Comparison of ENCODE assay signal across 8 mouse cellular contexts in genomic region chr2:34913218-34914068, GRCm38 (mm10). TPM values are rescaled to one million over a fixed set of nuclear protein-coding genes. Genes with fewer than 3 reads are reported as not detected.
DNase-seq lines count a peak whose midpoint lies in the region; ATAC-seq lines count a peak whose summit lies in the region.

Phf19 (minus strand) TSS chr2:34914026.

- WGBS in embryonic facial prominence, embryonic 10.5 days: under 1% methylated on average over 64 of the region's 64 CpGs
- WGBS in heart, embryonic 15.5 days: under 1% methylated on average over 59 of the region's 64 CpGs
- WGBS in limb, embryonic 11.5 days: under 1% methylated on average over 62 of the region's 64 CpGs
- under 1% methylated on average over 54 of the region's 64 CpGs for WGBS in midbrain, embryonic 16.5 days

- H3K4me3 ChIP-seq in embryonic facial prominence, embryonic 10.5 days: peak within 1 kb of the TSS; percentile 77
- H3K4me3 ChIP-seq in heart, embryonic 15.5 days: peak within 1 kb of the TSS; percentile 58
- H3K4me3 ChIP-seq in limb, embryonic 11.5 days (ENCODE audit: low read depth, low read length): peak within 1 kb of the TSS; percentile 46
- H3K4me3 ChIP-seq in midbrain, embryonic 16.5 days (ENCODE audit: low read depth, low read length): peak within 1 kb of the TSS; percentile 59

- H3K36me3 ChIP-seq in embryonic facial prominence, embryonic 10.5 days (replicated peaks): no peaks in the 10 kb centered on the region
- no peaks in the 10 kb centered on the region for H3K36me3 ChIP-seq in heart, embryonic 15.5 days
- no peaks in the 10 kb centered on the region for H3K36me3 ChIP-seq in limb, embryonic 11.5 days (ENCODE audit: control insufficient read depth, insufficient read depth, low read length)
- no peaks in the 10 kb centered on the region for H3K36me3 ChIP-seq in midbrain, embryonic 16.5 days (ENCODE audit: control insufficient read depth, insufficient read depth, low read length)

- DNase-seq in retina, postnatal 1 day: peak; percentile 64
- no peak for DNase-seq in retina, embryonic 14.5 days (ENCODE audit: low spot score)
- DNase-seq in embryonic facial prominence, embryonic 10.5 days (ENCODE audit: low spot score): peak; percentile 55
- DNase-seq in limb, embryonic 11.5 days (ENCODE audit: low spot score): no peak
- peak; percentile 76 for DNase-seq in thymus, postnatal 0 days (ENCODE audit: low spot score)
- DNase-seq in right cerebral cortex, adult 2 months (ENCODE audit: low spot score in 2 of 2): no peak

- H3K27me3 ChIP-seq in embryonic facial prominence, embryonic 10.5 days (replicated peaks; ENCODE audit: low read depth, poor library complexity, severe bottlenecking): peaks cover 81% of the 10 kb centered on the region
- H3K27me3 ChIP-seq in heart, embryonic 15.5 days: peaks cover 16% of the 10 kb centered on the region
- H3K27me3 ChIP-seq in limb, embryonic 11.5 days (ENCODE audit: control insufficient read depth, insufficient read depth, low read length): peaks cover 48% of the 10 kb centered on the region
- H3K27me3 ChIP-seq in midbrain, embryonic 16.5 days (ENCODE audit: control insufficient read depth, insufficient read depth, low read depth, low read length): peaks cover 11% of the 10 kb centered on the region

- peak within 1 kb of the TSS; percentile 63 for H3K27ac ChIP-seq in embryonic facial prominence, embryonic 10.5 days (replicated peaks)
- peak within 1 kb of the TSS; percentile 33 for H3K27ac ChIP-seq in heart, embryonic 15.5 days
- no peak within 1 kb of the TSS for H3K27ac ChIP-seq in limb, embryonic 11.5 days (replicated peaks; ENCODE audit: low read depth, low read length)
- no peak within 1 kb of the TSS for H3K27ac ChIP-seq in midbrain, embryonic 16.5 days (ENCODE audit: low read length)

- H3K4me2 ChIP-seq in heart, embryonic 15.5 days: peak within 1 kb of the TSS; percentile 88
- peak within 1 kb of the TSS; percentile 89 for H3K4me2 ChIP-seq in limb, embryonic 11.5 days (ENCODE audit: low read depth, severe bottlenecking)
- peak within 1 kb of the TSS; percentile 93 for H3K4me2 ChIP-seq in midbrain, embryonic 16.5 days (ENCODE audit: low read length)

- peak within 1 kb of the TSS; percentile 56 for H3K9ac ChIP-seq in heart, embryonic 15.5 days
- H3K9ac ChIP-seq in limb, embryonic 11.5 days (ENCODE audit: low read length): peak within 1 kb of the TSS; percentile 34
- peak within 1 kb of the TSS; percentile 71 for H3K9ac ChIP-seq in midbrain, embryonic 16.5 days (ENCODE audit: low read depth, low read length)

- peaks cover 27% of the 10 kb centered on the region for H3K4me1 ChIP-seq in embryonic facial prominence, embryonic 10.5 days
- H3K4me1 ChIP-seq in heart, embryonic 15.5 days (replicated peaks): peaks cover 25% of the 10 kb centered on the region
- H3K4me1 ChIP-seq in limb, embryonic 11.5 days (ENCODE audit: control insufficient read depth, insufficient read depth, low read length): peaks cover 6% of the 10 kb centered on the region
- peaks cover 10% of the 10 kb centered on the region; the same call in 1 of the 2 replicates for H3K4me1 ChIP-seq in midbrain, embryonic 16.5 days (ENCODE audit: control insufficient read depth, insufficient read depth, low read length)

- no peaks in the 10 kb centered on the region for H3K9me3 ChIP-seq in embryonic facial prominence, embryonic 10.5 days
- H3K9me3 ChIP-seq in heart, embryonic 15.5 days (replicated peaks): no peaks in the 10 kb centered on the region
- H3K9me3 ChIP-seq in limb, embryonic 11.5 days (ENCODE audit: control insufficient read depth, low read length): no peaks in the 10 kb centered on the region
- no peaks in the 10 kb centered on the region for H3K9me3 ChIP-seq in midbrain, embryonic 16.5 days (replicated peaks; ENCODE audit: control insufficient read depth, low read length, poor library complexity, severe bottlenecking)

- ATAC-seq in heart, embryonic 15.5 days (replicated peaks; ENCODE audit: insufficient number of reproducible peaks, insufficient read depth, low FRiP score, low read depth): peak; percentile 59
- ATAC-seq in limb, embryonic 11.5 days (ENCODE audit: insufficient number of reproducible peaks, low FRiP score, low TSS enrichment, low read depth): no peak
- peak; percentile 52 for ATAC-seq in midbrain, embryonic 16.5 days

RNA-seq across cellular contexts. Expression of gene Phf19, which starts in this region (rescaled TPM):
- polyA plus RNA-seq in embryonic facial prominence, embryonic 10.5 days (2016; fragmentation: Nextera tagmentation; extraction: Ambion mirVana): 1.1 and 1.8 TPM in 2 replicates
- polyA plus RNA-seq in heart, embryonic 15.5 days (2015; fragmentation: Nextera tagmentation; extraction: Ambion mirVana): 1.9 and 3.3 TPM in 2 replicates
- polyA plus RNA-seq in limb, embryonic 11.5 days (2014; fragmentation: Nextera tagmentation; extraction: Ambion mirVana): 0.28 and 0.32 TPM in 2 replicates
- polyA plus RNA-seq in midbrain, embryonic 16.5 days (2015; fragmentation: Nextera tagmentation; extraction: Ambion mirVana): 1.4 and 2.0 TPM in 2 replicates
- 10.7 TPM in 2 replicates for polyA plus RNA-seq in thymus, postnatal 0 days (2015; fragmentation: Nextera tagmentation; extraction: Ambion mirVana)

Comparison
In these comparisons a context has a peak if more than half of its experiments do, and no peak if none do; other contexts are left out.
1. DNase-seq: peak in retina, postnatal 1 day (single experiment), embryonic facial prominence, embryonic 10.5 days (single experiment) and thymus, postnatal 0 days (single experiment); none in retina, embryonic 14.5 days (single experiment), limb, embryonic 11.5 days (single experiment) and right cerebral cortex, adult 2 months (0 of 2).
2. H3K27ac ChIP-seq: peak in embryonic facial prominence, embryonic 10.5 days (single experiment) and heart, embryonic 15.5 days (single experiment); none in limb, embryonic 11.5 days (single experiment) and midbrain, embryonic 16.5 days (single experiment).
3. Peak in every context shown above with its lines, with median percentiles within 50 percentile points of each other: H3K4me3 ChIP-seq, H3K4me2 ChIP-seq and H3K9ac ChIP-seq.